Mouse (Mus musculus): Measurements from ENCODE around the gene Gria2. TPM values are rescaled to one million over a fixed set of nuclear protein-coding genes. Genes with fewer than 3 reads are reported as not detected.

Gene Gria2
- polyA plus RNA-seq, 1 experiment from 2014 or later, result 0.54 TPM

DNA sequence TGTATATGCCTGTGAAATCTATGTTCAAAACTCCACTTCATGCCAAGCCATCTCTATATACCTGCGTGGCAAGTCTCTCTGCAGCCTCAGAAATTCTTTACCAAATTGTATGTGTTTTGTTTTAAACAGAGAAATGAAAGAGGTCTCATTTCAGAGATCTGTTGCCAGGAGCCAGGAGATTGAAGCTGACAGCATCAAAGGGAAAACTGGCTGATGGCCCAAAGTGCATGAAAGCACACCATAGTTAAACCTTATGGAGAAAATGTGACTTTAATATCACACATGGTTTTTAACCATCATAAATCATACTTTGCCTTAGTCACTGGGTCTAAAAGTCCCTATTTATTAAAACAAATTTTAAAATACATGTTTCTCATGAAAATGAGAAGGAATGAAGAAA, 1.2 kb upstream of the Gria2 start:
- WGBS, result 65% methylated on average over 1 of the region's 1 CpGs
- Histone ChIP-seq H3K4me1 (ENCODE audit: insufficient read depth, low read length) (peaks cover 11% of the 10 kb centered on the region; the same call in 1 of the 2 replicates), H3K36me3 (ENCODE audit: insufficient read depth, low read length) (no peaks in the 10 kb centered on the region), H3K27me3 (ENCODE audit: insufficient read depth, low read length) (peaks cover 23% of the 10 kb centered on the region), H3K9me3 (ENCODE audit: low read length) (no peaks in the 10 kb centered on the region), H3K9ac (replicated peaks; ENCODE audit: low read length) (no peak overlapping the region), H3K4me3 (ENCODE audit: low read length) (no peak overlapping the region), H3K4me2 (replicated peaks; ENCODE audit: low read depth, low read length) (no peak overlapping the region), H3K27ac (ENCODE audit: low read length) (no peak overlapping the region)
- no peak for ATAC-seq (ENCODE audit: low FRiP score, low TSS enrichment)

DNA sequence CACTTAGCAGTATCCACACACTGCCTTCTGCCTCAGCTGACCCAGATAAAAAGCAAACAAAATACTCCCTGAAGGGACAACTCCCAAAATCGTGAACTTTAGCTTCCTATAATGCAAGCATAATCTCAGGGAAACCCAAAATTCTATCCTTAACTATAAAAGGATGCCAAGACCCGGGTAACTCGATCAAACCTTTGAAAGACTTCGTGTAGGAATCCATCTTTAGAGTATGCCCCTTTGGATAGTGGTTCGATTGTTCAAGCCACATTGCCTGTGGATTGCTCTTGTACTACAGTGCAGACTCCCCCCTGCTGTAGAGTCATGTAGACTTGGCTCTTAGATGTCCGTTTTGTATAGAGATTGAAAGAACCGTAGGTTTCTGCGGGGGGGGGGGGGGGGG, 576 bp upstream of the Gria2 start:
- no peak for ATAC-seq (ENCODE audit: low FRiP score, low TSS enrichment)
- H3K4me2 ChIP-seq (replicated peaks; ENCODE audit: low read depth, low read length), result peak overlapping the region; percentile 64
- H3K4me3 ChIP-seq (ENCODE audit: low read length), result no peak overlapping the region

DNA sequence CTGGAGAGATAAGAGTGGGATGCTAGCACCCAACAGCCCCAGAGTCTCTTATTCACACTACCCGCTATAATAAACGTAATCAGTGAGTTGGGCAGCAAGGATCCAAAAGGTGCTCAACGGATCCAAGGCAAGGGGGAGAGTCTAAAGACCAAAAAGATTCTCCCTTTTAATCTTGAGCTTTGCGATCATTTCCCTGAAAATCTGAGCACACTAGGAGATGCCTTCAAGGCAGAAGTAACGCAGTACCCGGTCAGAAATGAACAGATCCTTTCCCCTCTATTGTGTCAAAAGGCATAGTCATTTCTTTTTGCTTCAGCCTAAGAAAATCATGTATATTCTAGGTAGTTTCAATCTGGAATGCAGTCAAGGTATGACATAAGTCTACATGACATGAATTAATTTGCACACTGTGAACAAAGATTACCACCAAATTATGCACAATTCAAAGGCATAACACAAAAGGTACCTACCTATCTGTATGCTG, 766 bp downstream of the Gria2 start:
- Histone ChIP-seq H3K36me3 (ENCODE audit: insufficient read depth, low read length) (no peaks in the 10 kb centered on the region), H3K27me3 (ENCODE audit: insufficient read depth, low read length) (peaks cover 23% of the 10 kb centered on the region), H3K9ac (replicated peaks; ENCODE audit: low read length) (no peak overlapping the region), H3K9me3 (ENCODE audit: low read length) (no peaks in the 10 kb centered on the region), H3K27ac (ENCODE audit: low read length) (no peak overlapping the region), H3K4me1 (ENCODE audit: insufficient read depth, low read length) (peaks cover 11% of the 10 kb centered on the region; the same call in 1 of the 2 replicates), H3K4me3 (ENCODE audit: low read length) (no peak overlapping the region), H3K4me2 (replicated peaks; ENCODE audit: low read depth, low read length) (no peak overlapping the region)
- 20% methylated on average over 6 of the region's 6 CpGs for WGBS
- no peak for ATAC-seq (ENCODE audit: low FRiP score, low TSS enrichment)

More for the DNA sequence above, 576 bp upstream of the Gria2 start:
- Histone ChIP-seq H3K36me3 (ENCODE audit: insufficient read depth, low read length) (no peaks in the 10 kb centered on the region), H3K27me3 (ENCODE audit: insufficient read depth, low read length) (peaks cover 23% of the 10 kb centered on the region), H3K9ac (replicated peaks; ENCODE audit: low read length) (no peak overlapping the region), H3K9me3 (ENCODE audit: low read length) (no peaks in the 10 kb centered on the region), H3K27ac (ENCODE audit: low read length) (no peak overlapping the region), H3K4me1 (ENCODE audit: insufficient read depth, low read length) (peaks cover 11% of the 10 kb centered on the region; the same call in 1 of the 2 replicates)
- WGBS, result 63% methylated on average over 8 of the region's 8 CpGs

DNA sequence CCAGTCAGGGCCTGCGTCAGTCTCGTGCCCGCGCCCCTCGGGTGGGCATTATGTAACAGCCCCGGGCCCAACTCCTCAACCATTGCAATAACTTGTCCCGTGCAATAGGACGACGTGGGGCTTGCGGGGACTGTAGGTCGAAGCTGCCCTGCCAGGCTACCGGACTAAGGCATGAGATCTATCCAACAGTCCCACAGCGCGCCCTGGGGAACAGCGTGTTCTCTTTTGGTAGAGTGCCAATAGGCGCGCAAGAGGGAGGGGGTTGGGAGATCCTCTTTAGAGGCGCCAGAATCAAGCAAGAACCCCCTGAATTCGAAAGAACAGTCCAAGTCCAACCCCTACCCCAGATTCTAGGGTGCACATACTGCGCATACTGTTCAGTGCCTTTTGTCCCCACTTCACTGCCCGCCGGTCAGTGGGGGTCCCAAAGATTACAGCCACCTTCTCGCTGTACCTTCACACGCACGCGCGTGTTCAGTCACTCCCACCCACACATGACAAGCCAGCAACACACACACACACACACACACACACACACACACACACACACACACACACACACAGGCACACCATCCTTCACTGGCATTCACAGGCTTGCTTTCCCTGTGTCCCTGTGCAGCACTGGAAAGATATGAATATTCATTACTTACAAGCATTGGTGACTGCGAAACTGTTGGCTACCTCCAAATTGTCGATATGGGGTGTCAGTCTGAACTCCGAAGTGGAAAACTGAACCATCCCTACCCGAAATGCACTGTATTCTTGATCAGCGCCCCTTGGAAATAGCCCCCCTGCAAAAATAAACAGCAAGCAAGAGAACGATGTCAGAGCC, 1.4 kb downstream of the Gria2 start:
- peaks cover 11% of the 10 kb centered on the region; the same call in 1 of the 2 replicates for H3K4me1 ChIP-seq (ENCODE audit: insufficient read depth, low read length)
- H3K4me3 ChIP-seq (ENCODE audit: low read length), result peak overlapping the region; percentile 41
- no peaks in the 10 kb centered on the region for H3K9me3 ChIP-seq (ENCODE audit: low read length)
- H3K4me2 ChIP-seq (replicated peaks; ENCODE audit: low read depth, low read length), result peak overlapping the region; percentile 56
- peak; percentile 29; the same call in 1 of the 2 replicates for ATAC-seq (ENCODE audit: low FRiP score, low TSS enrichment)
- WGBS, result 12% methylated on average over 33 of the region's 33 CpGs
- peaks cover 23% of the 10 kb centered on the region for H3K27me3 ChIP-seq (ENCODE audit: insufficient read depth, low read length)
- H3K36me3 ChIP-seq (ENCODE audit: insufficient read depth, low read length), result no peaks in the 10 kb centered on the region
- H3K9ac ChIP-seq (replicated peaks; ENCODE audit: low read length), result no peak overlapping the region
- H3K27ac ChIP-seq (ENCODE audit: low read length), result no peak overlapping the region

DNA sequence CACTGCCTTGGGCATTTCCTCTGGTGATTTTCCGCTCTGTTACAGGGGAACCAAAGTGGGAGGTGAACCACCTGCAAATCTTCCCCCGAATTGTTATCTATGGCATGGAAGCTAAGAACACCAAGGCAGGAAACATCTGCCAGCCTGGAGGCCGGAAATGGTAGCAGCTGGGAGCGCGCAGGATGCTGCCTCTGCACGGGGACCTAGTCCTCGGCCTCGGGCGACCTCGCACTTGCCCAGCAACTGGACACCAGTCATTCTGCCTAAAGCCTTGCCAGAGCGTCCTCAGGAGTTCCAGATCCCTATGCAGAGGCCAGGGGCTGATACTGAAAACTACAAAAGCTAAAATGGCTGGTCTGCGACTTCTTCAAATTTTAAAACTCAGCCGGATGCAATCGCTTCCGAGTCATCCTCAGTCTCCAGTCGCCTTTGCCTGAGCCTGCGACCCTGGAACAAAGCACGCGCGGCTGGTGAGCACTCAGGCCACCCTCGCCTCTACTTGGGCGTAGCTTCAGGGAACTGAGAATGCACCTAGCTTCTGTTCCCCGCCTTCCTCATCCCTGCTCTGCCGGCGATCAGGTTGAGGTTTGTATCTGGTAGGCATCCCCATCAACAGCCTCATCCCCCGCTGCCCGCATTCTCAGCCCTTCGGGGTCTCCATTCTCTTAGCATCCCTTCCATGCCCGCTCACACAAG, 2.2 kb downstream of the Gria2 start:
- peak; percentile 72 for ATAC-seq (ENCODE audit: low FRiP score, low TSS enrichment)
- 2% methylated on average over 29 of the region's 29 CpGs for WGBS
- H3K4me1 ChIP-seq (ENCODE audit: insufficient read depth, low read length), result peaks cover 11% of the 10 kb centered on the region; the same call in 1 of the 2 replicates
- H3K9ac ChIP-seq (replicated peaks; ENCODE audit: low read length), result no peak overlapping the region
- H3K36me3 ChIP-seq (ENCODE audit: insufficient read depth, low read length), result no peaks in the 10 kb centered on the region
- peak overlapping the region; percentile 56 for H3K4me2 ChIP-seq (replicated peaks; ENCODE audit: low read depth, low read length)
- peak overlapping the region; percentile 41 for H3K4me3 ChIP-seq (ENCODE audit: low read length)
- H3K27me3 ChIP-seq (ENCODE audit: insufficient read depth, low read length), result peaks cover 23% of the 10 kb centered on the region
- no peak overlapping the region for H3K27ac ChIP-seq (ENCODE audit: low read length)
- H3K9me3 ChIP-seq (ENCODE audit: low read length), result no peaks in the 10 kb centered on the region

DNA sequence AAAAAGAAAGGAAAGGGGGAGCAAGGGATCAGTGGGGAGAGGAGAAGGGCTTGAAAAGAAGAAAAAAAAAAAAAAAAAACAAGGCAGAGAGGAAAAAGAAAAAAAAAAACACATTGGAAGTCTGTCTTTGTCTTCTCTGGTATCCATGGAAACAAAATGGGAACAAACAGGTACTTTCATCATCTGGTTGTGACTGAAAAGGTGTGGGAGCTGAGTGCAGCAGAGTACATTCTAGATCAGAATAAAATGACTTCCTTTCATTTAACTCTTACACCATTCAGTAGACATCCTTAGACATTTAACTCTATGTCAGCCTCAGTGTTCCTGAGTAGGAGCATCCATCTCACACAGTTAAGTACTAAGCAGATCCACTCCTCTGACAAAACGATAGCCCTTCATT, 4.7 kb downstream of the Gria2 start:
- no peak overlapping the region for H3K4me3 ChIP-seq (ENCODE audit: low read length)
- H3K27ac ChIP-seq (ENCODE audit: low read length), result no peak overlapping the region
- H3K9ac ChIP-seq (replicated peaks; ENCODE audit: low read length), result no peak overlapping the region
- H3K36me3 ChIP-seq (ENCODE audit: insufficient read depth, low read length), result no peaks in the 10 kb centered on the region
- peaks cover 23% of the 10 kb centered on the region for H3K27me3 ChIP-seq (ENCODE audit: insufficient read depth, low read length)
- H3K9me3 ChIP-seq (ENCODE audit: low read length), result no peaks in the 10 kb centered on the region
- H3K4me2 ChIP-seq (replicated peaks; ENCODE audit: low read depth, low read length), result no peak overlapping the region
- peaks cover 11% of the 10 kb centered on the region; the same call in 1 of the 2 replicates for H3K4me1 ChIP-seq (ENCODE audit: insufficient read depth, low read length)
- 91% methylated on average over 1 of the region's 1 CpGs for WGBS
- no peak for ATAC-seq (ENCODE audit: low FRiP score, low TSS enrichment)

DNA sequence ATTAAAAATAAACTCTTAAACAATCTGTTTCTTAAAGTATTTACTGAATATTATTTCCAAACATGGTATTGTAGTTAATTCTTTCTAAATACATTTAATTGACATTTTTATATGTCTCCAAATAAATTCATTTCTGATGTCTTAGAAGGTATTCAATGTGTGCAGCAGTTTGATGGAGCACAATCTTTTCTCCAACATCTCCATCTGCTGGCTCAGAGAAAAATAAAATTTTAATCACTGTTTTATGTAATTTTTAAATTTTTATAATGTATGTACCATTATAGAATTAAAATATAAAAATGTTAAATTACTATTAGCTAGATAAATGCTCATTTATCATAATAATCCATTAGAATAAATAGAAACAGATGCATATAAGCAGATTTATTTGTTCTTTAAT, 5.9 kb downstream of the Gria2 start:
- Histone ChIP-seq H3K27me3 (ENCODE audit: insufficient read depth, low read length) (peaks cover 16% of the 10 kb centered on the region), H3K36me3 (ENCODE audit: insufficient read depth, low read length) (no peaks in the 10 kb centered on the region), H3K9me3 (ENCODE audit: low read length) (no peaks in the 10 kb centered on the region), H3K4me1 (ENCODE audit: insufficient read depth, low read length) (peaks cover 11% of the 10 kb centered on the region; the same call in 1 of the 2 replicates), H3K4me3 (ENCODE audit: low read length) (no peak overlapping the region), H3K27ac (ENCODE audit: low read length) (no peak overlapping the region), H3K9ac (replicated peaks; ENCODE audit: low read length) (no peak overlapping the region), H3K4me2 (replicated peaks; ENCODE audit: low read depth, low read length) (no peak overlapping the region)
- no peak for ATAC-seq (ENCODE audit: low FRiP score, low TSS enrichment)

DNA sequence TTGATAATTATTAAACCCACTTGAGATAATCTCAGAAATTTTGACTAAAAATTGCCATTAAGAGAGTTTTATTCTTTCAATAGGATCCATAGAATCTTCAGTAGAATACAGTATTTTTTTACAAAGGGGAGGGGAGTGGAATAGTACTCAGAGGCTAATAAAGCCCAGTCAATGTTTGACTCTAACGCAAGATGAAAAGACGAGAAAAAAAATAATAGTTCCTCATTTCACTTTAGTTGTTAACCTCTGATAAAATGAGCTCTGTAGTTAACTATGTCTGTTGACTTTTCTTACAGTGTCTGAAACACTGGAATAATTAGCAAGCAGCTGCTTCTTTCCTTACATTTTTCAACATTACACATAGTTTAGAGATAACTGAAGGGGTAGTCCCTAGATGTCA, 7.4 kb downstream of the Gria2 start:
- no peak for ATAC-seq (ENCODE audit: low FRiP score, low TSS enrichment)
- no peak overlapping the region for H3K4me2 ChIP-seq (replicated peaks; ENCODE audit: low read depth, low read length)
- H3K9me3 ChIP-seq (ENCODE audit: low read length), result no peaks in the 10 kb centered on the region
- H3K9ac ChIP-seq (replicated peaks; ENCODE audit: low read length), result no peak overlapping the region
- no peak overlapping the region for H3K27ac ChIP-seq (ENCODE audit: low read length)
- 0 out of 2 replicates have a peak, but pooled peaks cover 3% of the 10 kb centered on the region for H3K4me1 ChIP-seq (ENCODE audit: insufficient read depth, low read length)
- no peak overlapping the region for H3K4me3 ChIP-seq (ENCODE audit: low read length)
- 76% methylated on average over 2 of the region's 2 CpGs for WGBS
- H3K36me3 ChIP-seq (ENCODE audit: insufficient read depth, low read length), result no peaks in the 10 kb centered on the region
- peaks cover 3% of the 10 kb centered on the region for H3K27me3 ChIP-seq (ENCODE audit: insufficient read depth, low read length)

DNA sequence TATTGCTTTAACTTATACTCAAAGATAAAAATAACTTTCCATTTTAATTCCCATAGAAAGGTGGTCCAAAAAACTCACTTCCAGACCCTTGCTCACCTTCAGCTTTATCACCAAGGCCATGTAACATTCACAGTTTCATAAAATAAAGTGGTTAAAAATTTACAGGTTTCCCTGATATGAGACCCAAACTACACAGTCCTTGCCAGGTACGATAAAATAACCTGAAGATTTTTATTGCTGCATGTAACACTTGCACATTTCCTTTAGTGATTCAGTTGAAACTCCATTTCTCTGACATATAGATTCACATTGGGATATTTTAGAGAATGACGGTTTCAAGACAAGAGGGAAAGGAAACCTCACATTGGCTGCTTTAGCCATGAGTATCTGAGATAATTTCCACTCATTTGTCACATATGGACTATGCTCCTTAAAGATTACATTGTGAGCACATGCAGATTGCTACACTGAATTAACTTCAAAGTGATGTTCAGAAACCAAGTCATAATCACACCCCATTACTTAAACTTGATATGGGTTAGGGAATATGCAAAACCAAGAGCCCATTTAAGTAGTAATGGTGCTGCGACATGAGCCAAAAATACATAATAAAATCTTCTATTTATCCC, 15.4 kb downstream of the Gria2 start:
- no peak overlapping the region for H3K27ac ChIP-seq (ENCODE audit: low read length)
- no peaks in the 10 kb centered on the region for H3K9me3 ChIP-seq (ENCODE audit: low read length)
- H3K9ac ChIP-seq (replicated peaks; ENCODE audit: low read length), result no peak overlapping the region
- no peaks in the 10 kb centered on the region for H3K36me3 ChIP-seq (ENCODE audit: insufficient read depth, low read length)
- no peaks in the 10 kb centered on the region for H3K27me3 ChIP-seq (ENCODE audit: insufficient read depth, low read length)
- no peak overlapping the region for H3K4me2 ChIP-seq (replicated peaks; ENCODE audit: low read depth, low read length)
- 0 out of 2 replicates have a peak, but pooled peaks cover 3% of the 10 kb centered on the region for H3K4me1 ChIP-seq (ENCODE audit: insufficient read depth, low read length)
- ATAC-seq (ENCODE audit: low FRiP score, low TSS enrichment), result no peak
- H3K4me3 ChIP-seq (ENCODE audit: low read length), result no peak overlapping the region
- WGBS, result 76% methylated on average over 3 of the region's 3 CpGs

Measured in kidney, embryonic 16.5 days (tissue).